Mouse (Mus musculus) small intestine, adult 10 weeks (tissue): Measurements from ENCODE around the gene Mmp17. TPM values are rescaled to one million over a fixed set of nuclear protein-coding genes. Genes with fewer than 3 reads are reported as not detected.

Experiments
- polyA plus RNA-seq: library from polyadenylated mRNA; stranded (reverse); fragments of 350-450 nt; fragmentation: Illumina TruSeq; extraction: RNeasy Lipid Tissue Mini Kit (QIAGEN cat#74804); gene quantifications from one replicate; pipeline ENCODE4 v1.2.3, GENCODE M21; 2014; ENCODE audit warnings: low replicate concordance

Mmp17 gene
- not detected for polyA plus RNA-seq

GRCm38 (mm10) chr5:129583761-129584582 is at the start of gene Mmp17:
Mmp17 (plus strand) TSS chr5:129584169.

Other genes starting within 250 kb of the Mmp17 start
- gene Sfswap, start 82.9 kb upstream of the Mmp17 start, polyA plus RNA-seq = 26.7 TPM
- 1.4 TPM for gene Zfp11, start 85.9 kb downstream of the Mmp17 start, polyA plus RNA-seq
- gene Sept14, start 124.3 kb downstream of the Mmp17 start, polyA plus RNA-seq = not detected
- gene Mrps17, start 131.3 kb downstream of the Mmp17 start, polyA plus RNA-seq = 45.0 TPM
- 28.0 TPM for gene Nipsnap2, start 140.9 kb downstream of the Mmp17 start, polyA plus RNA-seq
- gene Psph, start 203.3 kb downstream of the Mmp17 start, polyA plus RNA-seq = 1.3 TPM